Mouse (Mus musculus) granulocyte monocyte progenitor cell, adult 5-6 weeks (primary cell): Measurements from ENCODE around the gene Olfr1271. TPM values are rescaled to one million over a fixed set of nuclear protein-coding genes. Genes with fewer than 3 reads are reported as not detected.
"Not testable (repeated sequence)": the region's sequence is repeated elsewhere in the genome, so short reads cannot be mapped to it uniquely, and the experiment has no call there.

Source experiments
- ATAC-seq: replicated peaks from 2 replicates; pipeline ENCODE4 v1.8.0; 2016; ENCODE audit warnings: mild to moderate bottlenecking, moderate TSS enrichment, inconsistent platforms; ENCODE audit not compliant: poor library complexity, severe bottlenecking
- total RNA-seq, 2 experiments: library from RNA; stranded (forward) in 1 of 2; stranded (reverse) in 1 of 2; fragments of 200-712, 200-1000 nt in 1 of 2; fragments of >200 nt in 1 of 2; fragmentation: Nextera tagmentation in 1 of 2; gene quantifications; 2 replicates each; pipeline ENCODE4 v1.2.3; 2014 to 2017

The Olfr1271 gene
- total RNA-seq (2014; fragmentation: Nextera tagmentation) (not detected in 2 replicates), total RNA-seq (2017) (not detected in 2 replicates)

DNA sequence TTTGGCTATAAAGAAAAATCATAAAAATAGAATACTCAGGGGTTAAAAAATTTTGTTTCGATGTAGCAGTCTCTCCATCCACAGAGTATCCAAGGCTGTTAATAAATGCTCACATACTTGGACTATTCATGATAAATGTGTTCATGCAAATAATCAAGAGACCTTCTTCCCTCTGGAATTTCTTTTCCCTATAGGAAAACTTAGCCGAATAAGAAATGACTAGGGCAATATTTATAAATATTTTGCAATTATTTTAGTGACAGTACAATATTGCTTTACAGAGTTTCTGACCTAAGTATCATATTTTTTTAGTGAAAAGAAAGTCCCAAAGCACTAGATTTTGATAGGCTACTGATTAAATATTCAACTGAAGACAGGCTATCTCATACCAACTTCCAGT, at the start of gene Olfr1271:
Gene Olfr1271, minus strand, starts transcription at position 101 of the 400 bp plus-strand sequence.
- no peak for ATAC-seq

DNA sequence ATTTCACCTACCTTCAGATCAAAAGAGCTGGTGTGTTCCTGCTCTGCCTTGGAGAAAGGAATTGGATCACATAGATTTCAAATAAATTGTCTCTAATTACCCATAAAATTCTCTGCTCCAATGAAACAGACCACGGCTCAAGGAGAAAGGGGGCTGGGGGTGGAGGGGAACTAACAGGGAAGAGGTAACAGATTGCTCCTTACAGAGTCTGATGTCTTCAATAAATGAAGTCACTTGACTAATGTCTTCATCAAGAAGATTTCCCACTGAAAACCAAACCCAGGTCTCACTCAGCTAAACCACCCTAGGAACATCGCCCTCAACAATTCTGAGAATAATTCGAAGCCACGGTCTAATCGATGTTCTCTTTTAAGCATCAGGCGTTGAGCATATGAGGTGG, 21.9 kb upstream of the Olfr1271 start, which contains the start of gene Olfr1272:
Gene Olfr1272, minus strand, starts transcription at position 101 of the 400 bp plus-strand sequence.
- ATAC-seq: no peak

DNA sequence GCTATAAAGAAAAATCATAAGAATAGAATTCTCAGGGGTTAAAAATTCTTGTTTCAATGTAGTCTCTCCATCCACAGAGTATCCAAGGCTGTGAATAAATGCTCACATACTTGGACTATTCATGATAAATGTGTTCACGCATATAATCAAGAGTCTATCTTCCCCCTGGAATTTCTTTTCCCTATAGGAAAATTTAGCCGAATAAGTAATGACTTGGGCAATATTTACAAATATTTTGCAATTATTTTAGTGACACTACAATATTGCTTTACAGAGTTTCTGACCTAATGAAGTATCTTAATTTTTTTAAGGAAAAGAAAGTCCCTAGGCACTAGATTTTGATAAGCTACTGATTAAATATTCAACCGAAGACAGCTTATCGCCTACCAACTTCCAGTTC, 13.3 kb downstream of the Olfr1271 start, which contains the start of gene Olfr142:
Gene Olfr142, minus strand, starts transcription at position 101 of the 400 bp plus-strand sequence.
- ATAC-seq: no peak

DNA sequence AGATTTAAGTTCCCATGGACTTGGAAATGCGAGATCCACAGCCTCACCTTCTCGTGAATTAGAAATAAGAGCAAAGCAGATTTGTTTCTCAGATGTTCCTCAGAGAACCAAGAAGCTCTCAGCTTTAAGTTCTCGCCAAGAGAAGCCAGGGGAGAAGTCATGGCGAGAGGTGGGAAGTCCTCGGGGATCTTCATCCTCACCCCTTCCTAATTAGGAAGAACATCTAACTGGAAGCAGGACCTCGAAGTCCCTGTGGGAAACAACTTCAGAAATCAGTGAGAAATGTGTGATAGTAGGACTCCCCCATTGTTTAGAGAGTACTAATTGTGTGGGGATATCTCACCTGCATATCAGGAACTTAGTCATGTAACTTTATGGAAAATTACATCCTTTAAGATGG, 46.4 kb downstream of the Olfr1271 start, which contains the start of gene Olfr1506:
Gene Olfr1506, minus strand, starts transcription at position 101 of the 400 bp plus-strand sequence.
- ATAC-seq: not testable (repeated sequence)

Other genes starting within 250 kb of the Olfr1271 start
- not detected in 2 replicates for gene Olfr1264, start 245.5 kb downstream of the Olfr1271 start, total RNA-seq (2014; fragmentation: Nextera tagmentation)
- gene Olfr1264, start 245.5 kb downstream of the Olfr1271 start, total RNA-seq (2017): not detected in 2 replicates
- gene Olfr1265, start 235.7 kb downstream of the Olfr1271 start, total RNA-seq (2014; fragmentation: Nextera tagmentation): not detected in 2 replicates
- not detected in 2 replicates for gene Olfr1265, start 235.7 kb downstream of the Olfr1271 start, total RNA-seq (2017)
- not detected in 2 replicates for gene Olfr140, start 207.4 kb downstream of the Olfr1271 start, total RNA-seq (2014; fragmentation: Nextera tagmentation)
- gene Olfr140, start 207.4 kb downstream of the Olfr1271 start, total RNA-seq (2017): not detected in 2 replicates
- not detected in 2 replicates for gene Olfr1269, start 149.6 kb downstream of the Olfr1271 start, total RNA-seq (2014; fragmentation: Nextera tagmentation)
- gene Olfr1269, start 149.6 kb downstream of the Olfr1271 start, total RNA-seq (2017): not detected in 2 replicates
- not detected in 2 replicates for gene Olfr32, start 128.7 kb downstream of the Olfr1271 start, total RNA-seq (2014; fragmentation: Nextera tagmentation)
- gene Olfr32, start 128.7 kb downstream of the Olfr1271 start, total RNA-seq (2017): not detected in 2 replicates
- gene Olfr1270, start 117.9 kb downstream of the Olfr1271 start, total RNA-seq (2014; fragmentation: Nextera tagmentation): not detected in 2 replicates
- not detected in 2 replicates for gene Olfr1270, start 117.9 kb downstream of the Olfr1271 start, total RNA-seq (2017)
- not detected in 2 replicates for gene Olfr1506, start 46.5 kb downstream of the Olfr1271 start, total RNA-seq (2014; fragmentation: Nextera tagmentation)
- gene Olfr1506, start 46.5 kb downstream of the Olfr1271 start, total RNA-seq (2017): not detected in 2 replicates
- gene Olfr142, start 13.4 kb downstream of the Olfr1271 start, total RNA-seq (2014; fragmentation: Nextera tagmentation): not detected in 2 replicates
- gene Olfr142, start 13.4 kb downstream of the Olfr1271 start, total RNA-seq (2017): not detected in 2 replicates
- gene Olfr1272, start 21.8 kb upstream of the Olfr1271 start, total RNA-seq (2014; fragmentation: Nextera tagmentation): not detected in 2 replicates
- not detected in 2 replicates for gene Olfr1272, start 21.8 kb upstream of the Olfr1271 start, total RNA-seq (2017)
- not detected in 2 replicates for gene Gm13769, start 51.2 kb upstream of the Olfr1271 start, total RNA-seq (2014; fragmentation: Nextera tagmentation)
- not detected in 2 replicates for gene Gm13769, start 51.2 kb upstream of the Olfr1271 start, total RNA-seq (2017)
- gene Olfr1274-ps, start 127.7 kb upstream of the Olfr1271 start, total RNA-seq (2014; fragmentation: Nextera tagmentation): not detected in 2 replicates
- gene Olfr1274-ps, start 127.7 kb upstream of the Olfr1271 start, total RNA-seq (2017): not detected in 2 replicates